Mouse (Mus musculus) thymus, adult 2 months (tissue): Measurements from ENCODE around the gene Rtp2. TPM values are rescaled to one million over a fixed set of nuclear protein-coding genes. Genes with fewer than 3 reads are reported as not detected.

Source experiments
- DNase-seq: peaks from one replicate; pipeline ENCODE4 v3.0.0; 2021
- H3K27ac ChIP-seq: fragments of 200-500 bp; 2 replicates; pipeline ENCODE4 v1.5.1; 2012; ENCODE audit warnings: low read length, control low read depth; ENCODE audit not compliant: control insufficient read depth, insufficient read depth
- H3K27me3 ChIP-seq: fragments of 200-500 bp; 2 replicates; pipeline ENCODE4 v1.6.1; 2012; ENCODE audit warnings: mild to moderate bottlenecking, low read length, moderate library complexity, mixed read lengths; ENCODE audit not compliant: control insufficient read depth, insufficient read depth
- H3K36me3 ChIP-seq: fragments of 200-500 bp; 2 replicates; pipeline ENCODE4 v1.6.1; 2012; ENCODE audit warnings: mild to moderate bottlenecking, low read length, moderate library complexity; ENCODE audit not compliant: control insufficient read depth, insufficient read depth
- H3K4me1 ChIP-seq: fragments of 200-500 bp; replicated peaks from 2 replicates; pipeline ENCODE4 v1.6.1; 2012; ENCODE audit warnings: low read length; ENCODE audit not compliant: control insufficient read depth, insufficient read depth
- H3K4me3 ChIP-seq: fragments of 200-500 bp; 2 replicates; pipeline ENCODE4 v1.5.1; 2012; ENCODE audit warnings: mild to moderate bottlenecking, low read length, control low read depth, moderate library complexity; ENCODE audit not compliant: control insufficient read depth, insufficient read depth
- CTCF ChIP-seq: fragments of 200-500 bp; IDR thresholded peaks from 2 replicates; pipeline ENCODE4 v1.5.1; 2012; ENCODE audit warnings: mild to moderate bottlenecking, control low read depth, low read length, moderate library complexity, borderline replicate concordance; ENCODE audit not compliant: control insufficient read depth, poor library complexity, insufficient read depth; ENCODE audit errors: extremely low read depth
- POLR2A ChIP-seq: fragments of 200-500 bp; IDR thresholded peaks from 2 replicates; pipeline ENCODE4 v1.6.1; 2012; ENCODE audit warnings: mild to moderate bottlenecking, low read length, control low read depth, moderate library complexity; ENCODE audit not compliant: control insufficient read depth, poor library complexity, insufficient read depth; ENCODE audit errors: extremely low read depth
- WGBS: fragments of 180-500 bp; shearing (Covaris S2); methylation state at CpG from one replicate; pipeline ENCODE4 v1.1.7; 2018; 5-methylcytosine and 5-hydroxymethylcytosine counted together
- polyA plus RNA-seq: library from polyadenylated mRNA; depleted of rRNA; stranded (reverse); fragments of >200 nt; gene quantifications from 2 replicates; pipeline ENCODE4 v1.2.3, GENCODE M21; 2012

The Rtp2 gene
- polyA plus RNA-seq, 1 experiment = not detected

GRCm38 (mm10) chr16:23901411-23901810 lies 30.8 kb downstream of the Rtp2 start:
- Histone ChIP-seq H3K27ac (no peak overlapping the region), H3K4me1 (no peaks in the 10 kb centered on the region), H3K27me3 (no peaks in the 10 kb centered on the region), H3K36me3 (no peaks in the 10 kb centered on the region), H3K4me3 (no peak overlapping the region)
- 85% methylated on average over 7 of the region's 7 CpGs for WGBS
- DNase-seq = no peak
- TF ChIP-seq POLR2A (no peak), CTCF (no peak)

GRCm38 (mm10) chr16:23900061-23900460 lies 32.1 kb downstream of the Rtp2 start:
- TF ChIP-seq CTCF (no peak), POLR2A (no peak)
- 77% methylated on average over 4 of the region's 4 CpGs for WGBS
- H3K4me1 ChIP-seq = no peaks in the 10 kb centered on the region
- H3K36me3 ChIP-seq = no peaks in the 10 kb centered on the region
- H3K4me3 ChIP-seq = no peak overlapping the region
- no peaks in the 10 kb centered on the region for H3K27me3 ChIP-seq
- no peak overlapping the region for H3K27ac ChIP-seq
- DNase-seq = no peak

GRCm38 (mm10) chr16:23898840-23899239 lies 33.4 kb downstream of the Rtp2 start:
- H3K27ac ChIP-seq = no peak overlapping the region
- no peaks in the 10 kb centered on the region for H3K4me1 ChIP-seq
- H3K36me3 ChIP-seq = no peaks in the 10 kb centered on the region
- no peak overlapping the region for H3K4me3 ChIP-seq
- DNase-seq = peak; percentile 74
- H3K27me3 ChIP-seq = no peaks in the 10 kb centered on the region
- 14% methylated on average over 12 of the region's 12 CpGs for WGBS
- peak; percentile 66; the same call in 1 of the 2 replicates for TF ChIP-seq CTCF
- TF ChIP-seq POLR2A = no peak

- no peak for TF ChIP-seq CTCF
- TF ChIP-seq POLR2A = no peak
- Histone ChIP-seq H3K4me3 (no peak overlapping the region), H3K27me3 (no peaks in the 10 kb centered on the region), H3K27ac (no peak overlapping the region), H3K4me1 (no peaks in the 10 kb centered on the region), H3K36me3 (no peaks in the 10 kb centered on the region)
- peak; percentile 60 for DNase-seq
- WGBS = 7% methylated on average over 15 of the region's 15 CpGs
Observed at GRCm38 (mm10) chr16:23897984-23898586, 34.1 kb downstream of the Rtp2 start.

GRCm38 (mm10) chr16:23897486-23897885 lies 34.7 kb downstream of the Rtp2 start:
- H3K4me3 ChIP-seq = no peak overlapping the region
- 59% methylated on average over 5 of the region's 5 CpGs for WGBS

GRCm38 (mm10) chr16:23895135-23895534 lies 37.1 kb downstream of the Rtp2 start:
- H3K36me3 ChIP-seq = no peaks in the 10 kb centered on the region
- no peaks in the 10 kb centered on the region for H3K4me1 ChIP-seq
- H3K27me3 ChIP-seq = no peaks in the 10 kb centered on the region
- whole genome bisulfite sequencing = 95% methylated on average over 3 of the region's 3 CpGs
- H3K4me3 ChIP-seq = no peak overlapping the region
- no peak overlapping the region for H3K27ac ChIP-seq
- TF ChIP-seq POLR2A (no peak), CTCF (no peak)
- no peak for DNase-seq

More at GRCm38 (mm10) chr16:23897486-23897885, 34.7 kb downstream of the Rtp2 start:
- Histone ChIP-seq H3K36me3 (no peaks in the 10 kb centered on the region), H3K27ac (no peak overlapping the region), H3K27me3 (no peaks in the 10 kb centered on the region), H3K4me1 (no peaks in the 10 kb centered on the region)
- TF ChIP-seq POLR2A (no peak), CTCF (no peak)
- DNase-seq = no peak

- Histone ChIP-seq H3K4me1 (no peaks in the 10 kb centered on the region), H3K27ac (no peak within 1 kb of the TSS), H3K4me3 (no peak within 1 kb of the TSS), H3K27me3 (no peaks in the 10 kb centered on the region), H3K36me3 (no peaks in the 10 kb centered on the region)
- DNase-seq = no peak
- WGBS = 12% methylated on average over 26 of the region's 26 CpGs
- TF ChIP-seq POLR2A (no peak), CTCF (no peak)
Observed at GRCm38 (mm10) chr16:23890636-23891035, 41.6 kb downstream of the Rtp2 start, which contains the start of gene Sst. Gene Sst (minus strand): TSS chr16:23890958.
